Mouse (Mus musculus): Measurements from ENCODE around the gene Prkch. TPM values are rescaled to one million over a fixed set of nuclear protein-coding genes. Genes with fewer than 3 reads are reported as not detected.
"Not testable (repeated sequence)": the region's sequence is repeated elsewhere in the genome, so short reads cannot be mapped to it uniquely, and the experiment has no call there.

Prkch gene
- total RNA-seq (2022) = 1 to 10 TPM; 4.3 to 5.8 (median 4.9) TPM

- DNase-seq (ENCODE audit: low spot score in 2 of 2) = peak; percentile 55 to 60
These were observed at the start of gene Prkch for GRCm38 (mm10) chr12:73584610-73585240. Prkch (plus strand) TSS chr12:73584796.

GRCm38 (mm10) chr12:73537499-73538138, 47.0 kb upstream of the Prkch start:
- no peak for DNase-seq (ENCODE audit: low spot score in 2 of 2)

- DNase-seq (ENCODE audit: low spot score in 2 of 2) = not testable (repeated sequence)
These were observed 46.5 kb upstream of the Prkch start for GRCm38 (mm10) chr12:73538139-73538508.

GRCm38 (mm10) chr12:73539151-73539550, 45.4 kb upstream of the Prkch start:
- no peak for DNase-seq (ENCODE audit: low spot score in 2 of 2)

GRCm38 (mm10) chr12:73540402-73540801, 44.2 kb upstream of the Prkch start:
- DNase-seq (ENCODE audit: low spot score in 2 of 2) = no peak

GRCm38 (mm10) chr12:73543191-73543590, 41.4 kb upstream of the Prkch start:
- DNase-seq (ENCODE audit: low spot score in 2 of 2) = no peak

- no peak for DNase-seq (ENCODE audit: low spot score in 2 of 2)
These were observed 39.6 kb upstream of the Prkch start for GRCm38 (mm10) chr12:73544736-73545671.

- DNase-seq (ENCODE audit: low spot score in 2 of 2) = peak; percentile 17 to 24
These were observed 38.9 kb upstream of the Prkch start for GRCm38 (mm10) chr12:73545672-73546085.

GRCm38 (mm10) chr12:73546086-73546711, 38.4 kb upstream of the Prkch start, which contains the start of gene Tmem30b:
Tmem30b (minus strand) TSS chr12:73546392.
- no peak for DNase-seq (ENCODE audit: low spot score in 2 of 2)

- no peak for DNase-seq (ENCODE audit: low spot score in 2 of 2)
These were observed 37.0 kb upstream of the Prkch start for GRCm38 (mm10) chr12:73547646-73548045.

- no peak for DNase-seq (ENCODE audit: low spot score in 2 of 2)
These were observed 36.3 kb upstream of the Prkch start for GRCm38 (mm10) chr12:73548259-73548658.

GRCm38 (mm10) chr12:73554155-73554554, 30.4 kb upstream of the Prkch start:
- DNase-seq (ENCODE audit: low spot score in 2 of 2) = peak in 1 of 2 experiments; percentile 25

GRCm38 (mm10) chr12:73558525-73559195, 25.9 kb upstream of the Prkch start:
- DNase-seq (ENCODE audit: low spot score in 2 of 2) = no peak

GRCm38 (mm10) chr12:73560091-73560490, 24.5 kb upstream of the Prkch start:
- no peak for DNase-seq (ENCODE audit: low spot score in 2 of 2)

- DNase-seq (ENCODE audit: low spot score in 2 of 2) = not testable (repeated sequence)
These were observed 21.5 kb upstream of the Prkch start for GRCm38 (mm10) chr12:73563122-73563521.

GRCm38 (mm10) chr12:73564176-73564575, 20.4 kb upstream of the Prkch start:
- no peak for DNase-seq (ENCODE audit: low spot score in 2 of 2)

GRCm38 (mm10) chr12:73564795-73565619, 19.6 kb upstream of the Prkch start:
- DNase-seq (ENCODE audit: low spot score in 2 of 2) = no peak

- no peak for DNase-seq (ENCODE audit: low spot score in 2 of 2)
These were observed 19.0 kb upstream of the Prkch start for GRCm38 (mm10) chr12:73565620-73565969.

GRCm38 (mm10) chr12:73574632-73575031, 10.0 kb upstream of the Prkch start:
- no peak for DNase-seq (ENCODE audit: low spot score in 2 of 2)

GRCm38 (mm10) chr12:73578141-73578540, 6.5 kb upstream of the Prkch start:
- DNase-seq (ENCODE audit: low spot score in 2 of 2) = no peak
